Mouse (Mus musculus) ES-CJ7 (cell line): ENCODE data around the gene Axdnd1.

Experiments
- DNase-seq: peaks from one replicate; pipeline ENCODE4 v3.0.0; 2011; ENCODE audit warnings: low read depth, low spot score

Axdnd1 gene

GRCm38 (mm10) chr1:156420671-156421297 lies at the start of gene Axdnd1:
TSS of gene Axdnd1 (minus strand) at chr1:156421159.
- DNase-seq: peak; percentile 93

- no peak for DNase-seq
Measured at GRCm38 (mm10) chr1:156470557-156470956, 49.6 kb upstream of the Axdnd1 start.

- no peak for DNase-seq
Measured at GRCm38 (mm10) chr1:156468576-156468975, 47.6 kb upstream of the Axdnd1 start.

GRCm38 (mm10) chr1:156467655-156468255 lies 46.8 kb upstream of the Axdnd1 start:
- DNase-seq: no peak

- DNase-seq: no peak
Measured at GRCm38 (mm10) chr1:156464963-156465362, 44.0 kb upstream of the Axdnd1 start.

- no peak for DNase-seq
Measured at GRCm38 (mm10) chr1:156463981-156464853, 43.3 kb upstream of the Axdnd1 start.

GRCm38 (mm10) chr1:156462273-156462991 lies 41.5 kb upstream of the Axdnd1 start:
- no peak for DNase-seq

GRCm38 (mm10) chr1:156461036-156461435 lies 40.1 kb upstream of the Axdnd1 start:
- DNase-seq: no peak

GRCm38 (mm10) chr1:156460216-156460615 lies 39.3 kb upstream of the Axdnd1 start:
- DNase-seq: no peak

GRCm38 (mm10) chr1:156459690-156460089 lies 38.7 kb upstream of the Axdnd1 start:
- no peak for DNase-seq

GRCm38 (mm10) chr1:156458391-156459060 lies 37.6 kb upstream of the Axdnd1 start:
- DNase-seq: no peak

- DNase-seq: no peak
Measured at GRCm38 (mm10) chr1:156455005-156455758, 34.2 kb upstream of the Axdnd1 start.

- DNase-seq: no peak
Measured at GRCm38 (mm10) chr1:156454384-156454783, 33.4 kb upstream of the Axdnd1 start.

- no peak for DNase-seq
Measured at GRCm38 (mm10) chr1:156453876-156454275, 32.9 kb upstream of the Axdnd1 start.

GRCm38 (mm10) chr1:156450478-156450877 lies 29.5 kb upstream of the Axdnd1 start:
- DNase-seq: peak; percentile 30

- no peak for DNase-seq
Measured at GRCm38 (mm10) chr1:156449691-156450090, 28.7 kb upstream of the Axdnd1 start.

- DNase-seq: no peak
Measured at GRCm38 (mm10) chr1:156449089-156449488, 28.1 kb upstream of the Axdnd1 start.

- no peak for DNase-seq
Measured at GRCm38 (mm10) chr1:156445049-156445448, 24.1 kb upstream of the Axdnd1 start.

- no peak for DNase-seq
Measured at GRCm38 (mm10) chr1:156442776-156443175, 21.8 kb upstream of the Axdnd1 start.

GRCm38 (mm10) chr1:156442266-156442665 lies 21.3 kb upstream of the Axdnd1 start:
- no peak for DNase-seq

- DNase-seq: no peak
Measured at GRCm38 (mm10) chr1:156437726-156438125, 16.8 kb upstream of the Axdnd1 start.
